Mouse (Mus musculus) stomach, embryonic 14.5 days (tissue): ENCODE results near the gene Casp6. TPM values are rescaled to one million over a fixed set of nuclear protein-coding genes. Genes with fewer than 3 reads are reported as not detected.

Source experiments
- ATAC-seq: fragments of 200-750 bp; cut with Nextera tagmentation; 2 replicates; pipeline ENCODE4 v1.8.0; 2017; ENCODE audit warnings: low read depth, moderate TSS enrichment; ENCODE audit not compliant: insufficient number of reproducible peaks, insufficient read depth, low FRiP score
- H3K27ac ChIP-seq: fragments of 300-500 bp; sonication (generic); 2 replicates; pipeline ENCODE4 v1.5.1; 2014; ENCODE audit warnings: mild to moderate bottlenecking, low read length, moderate library complexity, mixed read lengths
- H3K27me3 ChIP-seq: fragments of 300-500 bp; sonication (generic); 2 replicates; pipeline ENCODE4 v1.6.1; 2014; ENCODE audit warnings: low read length, control low read depth, mixed read lengths; ENCODE audit not compliant: control insufficient read depth, insufficient read depth
- H3K36me3 ChIP-seq: fragments of 300-500 bp; sonication (generic); 2 replicates; pipeline ENCODE4 v1.6.1; 2014; ENCODE audit warnings: mild to moderate bottlenecking, control low read depth, low read length, moderate library complexity, mixed read lengths; ENCODE audit not compliant: control insufficient read depth, insufficient read depth
- H3K4me1 ChIP-seq: fragments of 300-500 bp; sonication (generic); 2 replicates; pipeline ENCODE4 v1.6.1; 2014; ENCODE audit warnings: low read length, control low read depth, mixed read lengths; ENCODE audit not compliant: control insufficient read depth, insufficient read depth
- H3K4me2 ChIP-seq: fragments of 300-500 bp; sonication (generic); replicated peaks from 2 replicates; pipeline ENCODE4 v1.6.1; 2014; ENCODE audit warnings: low read depth, low read length, control low read depth
- H3K4me3 ChIP-seq: fragments of 300-500 bp; sonication (generic); 2 replicates; pipeline ENCODE4 v1.5.1; 2014; ENCODE audit warnings: low read depth, low read length, control low read depth
- H3K9ac ChIP-seq: fragments of 300-500 bp; sonication (generic); replicated peaks from 2 replicates; pipeline ENCODE4 v1.6.1; 2014; ENCODE audit warnings: low read depth, mild to moderate bottlenecking, control low read depth, low read length, moderate library complexity, mixed read lengths
- H3K9me3 ChIP-seq: fragments of 300-500 bp; sonication (generic); 2 replicates; pipeline ENCODE4 v1.6.1; 2016; ENCODE audit warnings: low read depth, low read length, control low read depth; ENCODE audit not compliant: control insufficient read depth
- WGBS: fragments of 180-500 bp; shearing (Covaris S2); extraction: QIAGEN DNeasy Blood & Tissue Kit; methylation state at CpG from one replicate; pipeline ENCODE4 v1.1.7; 2014; 5-methylcytosine and 5-hydroxymethylcytosine counted together
- polyA plus RNA-seq: library from polyadenylated mRNA; unstranded; fragments of >200 nt; fragmentation: Nextera tagmentation; extraction: Ambion mirVana; gene quantifications from 2 replicates; pipeline ENCODE4 v1.2.1, GENCODE M21; 2014

Casp6 gene
- polyA plus RNA-seq, 1 experiment from 2014 or later: 98.6 TPM

GRCm38 (mm10) chr3:129885577-129885976 lies 15.6 kb upstream of the Casp6 start:
- no peaks in the 10 kb centered on the region for H3K36me3 ChIP-seq
- H3K4me3 ChIP-seq: no peak overlapping the region
- no peaks in the 10 kb centered on the region for H3K4me1 ChIP-seq
- no peaks in the 10 kb centered on the region for H3K27me3 ChIP-seq
- H3K27ac ChIP-seq: no peak overlapping the region
- WGBS: 70% methylated on average over 9 of the region's 9 CpGs
- H3K4me2 ChIP-seq: no peak overlapping the region
- no peak overlapping the region for H3K9ac ChIP-seq
- no peaks in the 10 kb centered on the region for H3K9me3 ChIP-seq
- no peak for ATAC-seq

- H3K27ac ChIP-seq: no peak overlapping the region
- 69% methylated on average over 5 of the region's 5 CpGs for WGBS
- H3K4me2 ChIP-seq: no peak overlapping the region
- no peak overlapping the region for H3K4me3 ChIP-seq
- H3K36me3 ChIP-seq: no peaks in the 10 kb centered on the region
- H3K9ac ChIP-seq: no peak overlapping the region
- no peaks in the 10 kb centered on the region for H3K9me3 ChIP-seq
- no peaks in the 10 kb centered on the region for H3K27me3 ChIP-seq
- ATAC-seq: peak; percentile 40
- H3K4me1 ChIP-seq: no peaks in the 10 kb centered on the region
These were observed 14.8 kb upstream of the Casp6 start for GRCm38 (mm10) chr3:129886430-129886829.

- no peak overlapping the region for H3K9ac ChIP-seq
- H3K9me3 ChIP-seq: no peaks in the 10 kb centered on the region
- no peaks in the 10 kb centered on the region for H3K36me3 ChIP-seq
- no peaks in the 10 kb centered on the region for H3K27me3 ChIP-seq
- no peak overlapping the region for H3K4me2 ChIP-seq
- 0 out of 2 replicates have a peak, but pooled peaks have one; percentile 23 for ATAC-seq
- WGBS: 66% methylated on average over 13 of the region's 13 CpGs
- H3K4me3 ChIP-seq: no peak overlapping the region
- H3K27ac ChIP-seq: no peak overlapping the region
- H3K4me1 ChIP-seq: no peaks in the 10 kb centered on the region
These were observed 13.3 kb upstream of the Casp6 start for GRCm38 (mm10) chr3:129887779-129888517.

- ATAC-seq: peak; percentile 72; the same call in 1 of the 2 replicates
- Histone ChIP-seq H3K4me3 (no peak overlapping the region), H3K36me3 (no peaks in the 10 kb centered on the region; the same call in 1 of the 2 replicates), H3K27me3 (no peaks in the 10 kb centered on the region), H3K4me1 (no peaks in the 10 kb centered on the region), H3K9ac (no peak overlapping the region), H3K27ac (no peak overlapping the region), H3K9me3 (no peaks in the 10 kb centered on the region), H3K4me2 (no peak overlapping the region)
- WGBS: 76% methylated on average over 5 of the region's 5 CpGs
These were observed 9.2 kb upstream of the Casp6 start for GRCm38 (mm10) chr3:129892003-129892402.

GRCm38 (mm10) chr3:129893143-129893542 lies 8.1 kb upstream of the Casp6 start:
- no peaks in the 10 kb centered on the region for H3K27me3 ChIP-seq

GRCm38 (mm10) chr3:129896591-129896990 lies 4.6 kb upstream of the Casp6 start:
- H3K9me3 ChIP-seq: no peaks in the 10 kb centered on the region
- H3K4me1 ChIP-seq: no peaks in the 10 kb centered on the region
- no peak for ATAC-seq
- H3K36me3 ChIP-seq: no peaks in the 10 kb centered on the region; the same call in 1 of the 2 replicates
- H3K27me3 ChIP-seq: no peaks in the 10 kb centered on the region
- no peak overlapping the region for H3K4me3 ChIP-seq
- H3K27ac ChIP-seq: 0 out of 2 replicates have a peak overlapping the region, but pooled peaks have one; percentile 3
- no peak overlapping the region for H3K4me2 ChIP-seq
- H3K9ac ChIP-seq: no peak overlapping the region
- 35% methylated on average over 6 of the region's 6 CpGs for WGBS

More at GRCm38 (mm10) chr3:129893143-129893542, 8.1 kb upstream of the Casp6 start:
- H3K4me3 ChIP-seq: no peak overlapping the region
- no peak overlapping the region for H3K9ac ChIP-seq
- no peaks in the 10 kb centered on the region for H3K4me1 ChIP-seq
- H3K9me3 ChIP-seq: no peaks in the 10 kb centered on the region
- no peaks in the 10 kb centered on the region; the same call in 1 of the 2 replicates for H3K36me3 ChIP-seq
- H3K4me2 ChIP-seq: no peak overlapping the region
- no peak overlapping the region for H3K27ac ChIP-seq
- WGBS: 89% methylated on average over 3 of the region's 3 CpGs
- ATAC-seq: no peak

- Histone ChIP-seq H3K9me3 (no peaks in the 10 kb centered on the region), H3K4me1 (peaks cover 14% of the 10 kb centered on the region), H3K36me3 (no peaks in the 10 kb centered on the region), H3K27me3 (no peaks in the 10 kb centered on the region), H3K4me3 (no peak overlapping the region), H3K9ac (no peak overlapping the region), H3K4me2 (no peak overlapping the region), H3K27ac (no peak overlapping the region)
- no peak for ATAC-seq
- 67% methylated on average over 4 of the region's 4 CpGs for WGBS
These were observed 2.3 kb upstream of the Casp6 start for GRCm38 (mm10) chr3:129898886-129899285.

- Histone ChIP-seq H3K9ac (no peak overlapping the region), H3K9me3 (no peaks in the 10 kb centered on the region), H3K27me3 (no peaks in the 10 kb centered on the region), H3K27ac (no peak overlapping the region), H3K4me2 (no peak overlapping the region), H3K36me3 (peaks cover 17% of the 10 kb centered on the region), H3K4me3 (no peak overlapping the region), H3K4me1 (peaks cover 15% of the 10 kb centered on the region)
- whole genome bisulfite sequencing: 74% methylated on average over 3 of the region's 3 CpGs
- no peak for ATAC-seq
These were observed 2.1 kb downstream of the Casp6 start for GRCm38 (mm10) chr3:129903369-129903768.
